Mouse (Mus musculus): ENCODE measurements at regions not wholly inside any gene's neighbourhood (a gene's known extent, or its start where the extent isn't known, plus 50 kb on each side); places are given as distances from the start of the nearest gene placed in this dataset.

DNA sequence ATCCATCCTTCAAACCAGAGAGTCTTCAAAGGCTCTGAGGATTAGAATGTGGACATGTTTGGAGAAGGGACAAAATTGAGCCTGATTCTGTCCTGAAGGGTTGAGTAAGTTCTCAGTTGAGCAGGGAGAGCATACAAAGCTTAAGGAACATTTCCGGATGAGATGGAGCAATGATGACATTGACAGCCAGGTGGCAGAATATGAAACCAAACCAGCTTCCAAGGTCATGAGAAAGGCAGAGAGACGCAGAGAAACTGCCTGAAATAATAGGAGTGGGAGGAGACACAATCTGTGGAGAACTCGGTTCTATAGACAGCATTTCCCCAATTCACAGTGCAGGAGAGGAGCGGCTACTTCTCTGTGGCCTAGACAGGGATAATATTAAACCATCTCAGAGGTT is 176.0 kb downstream of the Brinp2 start:
- DNase-seq, result no peak

DNA sequence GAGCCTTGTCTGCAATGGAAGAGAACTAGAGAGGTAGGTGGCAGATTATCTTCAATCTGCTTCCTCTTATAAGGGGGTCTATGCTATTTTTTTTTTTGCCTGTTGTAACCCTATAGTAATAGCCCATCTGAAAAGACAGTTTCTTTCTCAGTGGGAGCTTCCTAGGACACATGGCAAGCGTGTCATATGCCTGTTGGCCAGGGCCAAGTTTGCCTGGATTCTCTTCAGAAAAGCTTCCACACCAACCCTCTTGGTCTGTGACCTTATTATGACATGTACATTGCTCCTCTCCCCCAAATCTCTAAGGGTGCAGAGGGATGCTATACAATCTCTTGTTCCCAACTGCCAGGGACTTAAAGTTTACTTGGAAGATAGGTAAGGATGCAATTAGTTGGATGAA is 174.8 kb downstream of the Brinp2 start:
- DNase-seq, result no peak

- no peak for DNase-seq
Observed at GRCm38 (mm10) chr1:158187651-158188050, 168.5 kb downstream of the Brinp2 start.

GRCm38 (mm10) chr1:158192841-158193551 is 163.1 kb downstream of the Brinp2 start:
- peak; percentile 23 for DNase-seq

DNA sequence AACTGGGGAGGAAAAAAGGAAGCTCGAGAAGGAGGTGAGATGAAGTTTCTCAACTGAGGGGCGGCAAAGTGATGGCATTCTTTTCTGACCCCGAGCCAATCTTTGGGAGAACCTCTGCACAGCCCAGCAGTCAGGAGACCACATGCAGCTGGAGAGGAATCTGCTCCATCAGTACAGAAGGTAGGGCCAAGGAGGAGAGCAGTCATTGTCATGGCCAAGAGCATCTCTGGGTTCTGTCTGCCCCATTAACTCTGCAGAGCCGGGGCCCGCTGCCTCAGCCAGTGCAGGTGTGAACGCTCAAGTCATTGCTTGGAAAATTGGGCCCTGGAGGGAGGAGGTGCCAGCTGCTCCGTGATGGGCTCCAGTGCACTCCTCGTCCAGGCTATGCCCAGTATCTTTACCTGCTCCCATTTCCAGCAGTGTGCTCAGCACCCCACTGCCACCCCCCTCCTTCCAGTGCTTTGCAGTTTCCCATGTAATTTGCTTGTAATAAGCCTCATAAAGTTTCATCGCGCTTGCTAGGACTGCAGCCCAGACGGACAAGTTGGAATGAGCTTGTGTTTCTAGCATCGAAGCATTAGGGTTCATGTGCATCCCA is 162.1 kb downstream of the Brinp2 start:
- DNase-seq, result no peak

Data from embryo, embryonic 11 days (tissue).